Mouse (Mus musculus) brown adipose tissue, adult 24 weeks (tissue): ENCODE measurements around the gene Ush2a. TPM values are rescaled to one million over a fixed set of nuclear protein-coding genes. Genes with fewer than 3 reads are reported as not detected.

Experiments used
- H3K27ac ChIP-seq: fragments of 200-500 bp; replicated peaks from 2 replicates; pipeline ENCODE4 v1.5.1; 2012; ENCODE audit warnings: low read depth, mild to moderate bottlenecking, low read length
- H3K4me1 ChIP-seq: fragments of 200-500 bp; 2 replicates; pipeline ENCODE4 v1.6.1; 2012; ENCODE audit warnings: low read length, mixed read lengths; ENCODE audit not compliant: control insufficient read depth, insufficient read depth, insufficient read length
- H3K4me3 ChIP-seq: fragments of 200-500 bp; 2 replicates; pipeline ENCODE4 v1.5.1; 2012; ENCODE audit warnings: low read depth, mild to moderate bottlenecking, low read length, moderate library complexity; ENCODE audit not compliant: insufficient read depth
- polyA plus RNA-seq: library from polyadenylated mRNA; stranded (reverse); fragments of >200 nt; gene quantifications from 2 replicates; pipeline ENCODE4 v1.2.4, GENCODE M21; 2012; ENCODE audit not compliant: missing spikeins, insufficient read depth, insufficient read length

Ush2a gene
- polyA plus RNA-seq, 1 experiment: not detected

- H3K27ac ChIP-seq: no peak overlapping the region
- H3K4me3 ChIP-seq: no peak overlapping the region
- H3K4me1 ChIP-seq: no peaks in the 10 kb centered on the region
Measured at GRCm38 (mm10) chr1:188785056-188785455, 523.2 kb downstream of the Ush2a start.

GRCm38 (mm10) chr1:188805069-188805468 is 543.2 kb downstream of the Ush2a start:
- H3K4me3 ChIP-seq: no peak overlapping the region
- H3K27ac ChIP-seq: no peak overlapping the region
- H3K4me1 ChIP-seq: no peaks in the 10 kb centered on the region

DNA sequence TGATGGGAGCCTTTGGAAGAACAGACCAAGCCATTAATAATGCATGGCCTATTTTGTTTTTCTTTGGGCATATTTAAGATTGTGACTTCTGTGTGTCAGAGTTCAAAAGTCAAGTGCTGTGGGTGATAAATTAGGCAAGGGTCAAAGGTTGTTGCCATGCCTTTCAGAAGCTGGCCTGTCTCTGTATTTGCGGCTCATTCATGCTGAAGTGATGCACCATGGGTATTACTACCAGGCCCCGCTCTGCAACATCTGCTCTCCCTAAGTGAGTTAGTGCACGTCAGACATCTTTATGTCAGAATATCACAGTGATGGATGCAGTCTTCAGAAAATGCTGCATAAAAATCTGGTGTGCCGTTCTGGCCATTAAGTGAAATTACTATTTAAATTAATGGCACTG is 544.0 kb downstream of the Ush2a start:
- Histone ChIP-seq H3K27ac (no peak overlapping the region), H3K4me1 (no peaks in the 10 kb centered on the region)

GRCm38 (mm10) chr1:188810631-188811030 is 548.8 kb downstream of the Ush2a start:
- H3K4me3 ChIP-seq: no peak overlapping the region
- H3K4me1 ChIP-seq: no peaks in the 10 kb centered on the region
- H3K27ac ChIP-seq: no peak overlapping the region

More for the DNA sequence above, 544.0 kb downstream of the Ush2a start:
- no peak overlapping the region for H3K4me3 ChIP-seq

GRCm38 (mm10) chr1:188815072-188815471 is 553.2 kb downstream of the Ush2a start:
- Histone ChIP-seq H3K27ac (no peak overlapping the region), H3K4me3 (no peak overlapping the region), H3K4me1 (no peaks in the 10 kb centered on the region)

GRCm38 (mm10) chr1:188824195-188824594 is 562.4 kb downstream of the Ush2a start:
- Histone ChIP-seq H3K4me1 (no peaks in the 10 kb centered on the region), H3K27ac (no peak overlapping the region), H3K4me3 (no peak overlapping the region)

DNA sequence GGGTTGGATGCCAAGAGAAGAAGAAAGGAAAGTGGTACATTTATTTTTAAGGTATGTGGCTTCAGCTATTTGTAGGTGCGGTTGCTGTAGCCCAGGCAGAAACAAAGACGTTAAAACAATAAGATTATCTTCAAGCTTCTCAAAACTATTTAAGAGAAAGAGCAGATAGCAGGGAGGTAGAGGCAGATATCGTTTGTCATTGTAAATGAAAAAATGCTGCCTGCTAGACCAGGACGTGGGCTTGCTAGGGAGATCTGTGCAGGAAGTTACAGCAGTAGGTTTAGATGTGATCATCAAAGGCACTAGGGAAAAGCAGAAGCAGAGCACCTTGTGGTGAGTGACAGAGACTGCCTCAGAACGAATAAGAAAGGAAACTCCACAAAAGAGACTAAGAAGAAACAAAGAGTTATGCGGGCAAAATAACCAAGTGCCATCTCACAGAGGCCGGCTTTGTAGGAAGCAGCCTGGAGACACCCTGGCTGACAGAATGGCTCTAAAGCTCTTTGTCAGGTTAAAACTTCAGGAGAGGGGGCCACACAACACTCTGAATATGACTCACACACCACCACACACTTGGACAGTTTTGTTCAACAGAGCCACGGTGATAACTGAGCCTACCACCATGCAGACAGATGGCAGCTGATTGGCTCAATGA is 563.2 kb downstream of the Ush2a start:
- no peak overlapping the region for H3K4me3 ChIP-seq
- H3K27ac ChIP-seq: no peak overlapping the region
- H3K4me1 ChIP-seq: no peaks in the 10 kb centered on the region

DNA sequence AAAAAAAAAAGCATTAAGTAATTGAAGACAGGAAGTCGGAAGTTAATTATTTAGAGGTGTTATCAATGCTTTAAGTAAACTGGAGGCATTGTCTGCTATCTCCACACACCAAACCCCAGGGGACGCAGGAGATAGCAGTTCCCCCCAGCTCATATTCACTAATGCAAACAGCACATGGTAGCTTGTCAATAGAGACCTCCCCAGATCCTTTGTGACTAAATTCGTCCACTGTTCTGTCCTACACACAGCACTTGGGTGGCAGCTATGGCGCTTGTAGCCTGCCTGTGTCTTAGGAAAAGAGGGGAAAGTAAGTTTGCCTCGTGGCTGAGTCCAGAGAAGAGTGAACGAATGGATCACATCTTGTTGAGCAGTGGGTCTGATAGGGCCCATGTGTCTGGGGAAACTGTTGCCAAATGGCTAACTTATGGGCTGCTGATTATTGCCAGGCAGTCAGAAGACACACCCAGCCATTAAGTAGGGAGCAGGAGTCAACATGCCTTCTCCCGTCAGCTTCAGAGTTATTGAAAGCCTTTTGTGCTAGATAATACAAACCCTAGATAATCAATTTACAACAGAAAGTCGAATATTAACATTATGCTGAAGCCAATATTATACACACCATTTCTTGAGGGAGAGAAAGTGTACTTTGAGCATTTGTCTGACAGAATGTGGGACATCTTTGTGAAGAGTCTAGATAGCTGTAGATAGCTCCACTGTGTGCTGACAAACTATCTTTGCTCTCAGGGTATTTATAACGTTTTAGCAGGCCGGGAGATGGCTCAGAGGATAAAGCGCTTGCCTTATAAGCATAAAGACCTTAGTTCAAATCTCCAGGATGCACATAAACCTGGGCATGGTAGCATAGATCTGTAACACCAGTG is 568.9 kb downstream of the Ush2a start:
- Histone ChIP-seq H3K4me1 (no peaks in the 10 kb centered on the region), H3K4me3 (no peak overlapping the region), H3K27ac (no peak overlapping the region)

DNA sequence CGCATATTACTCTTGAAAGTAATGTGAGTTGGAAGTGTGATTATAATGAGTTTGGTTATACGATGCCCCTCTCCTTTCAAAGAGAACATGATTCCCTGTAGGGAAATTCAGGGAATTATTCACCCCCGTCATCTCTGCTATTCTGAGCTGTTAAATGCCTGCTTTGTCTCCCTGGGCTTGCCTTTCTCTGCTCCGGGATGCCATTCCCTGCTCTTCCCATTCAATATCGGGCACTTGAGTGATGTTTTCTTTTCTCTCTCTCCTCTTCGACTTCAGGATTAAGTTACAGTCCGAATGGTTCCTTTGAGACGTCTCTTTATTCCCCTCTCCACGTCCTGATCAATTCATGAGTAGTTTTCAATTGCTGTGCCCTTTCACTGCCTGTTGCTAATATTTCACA is 572.1 kb downstream of the Ush2a start:
- no peak overlapping the region for H3K4me3 ChIP-seq
- no peaks in the 10 kb centered on the region for H3K4me1 ChIP-seq
- H3K27ac ChIP-seq: no peak overlapping the region

- Histone ChIP-seq H3K4me3 (no peak overlapping the region), H3K4me1 (no peaks in the 10 kb centered on the region), H3K27ac (no peak overlapping the region)
Measured at GRCm38 (mm10) chr1:188834770-188835169, 572.9 kb downstream of the Ush2a start.

GRCm38 (mm10) chr1:188837613-188838295 is 575.9 kb downstream of the Ush2a start:
- H3K27ac ChIP-seq: no peak overlapping the region
- H3K4me1 ChIP-seq: no peaks in the 10 kb centered on the region
- H3K4me3 ChIP-seq: no peak overlapping the region

GRCm38 (mm10) chr1:188847242-188847641 is 585.4 kb downstream of the Ush2a start:
- Histone ChIP-seq H3K4me3 (no peak overlapping the region), H3K4me1 (no peaks in the 10 kb centered on the region), H3K27ac (no peak overlapping the region)

GRCm38 (mm10) chr1:188852776-188853175 is 591.0 kb downstream of the Ush2a start:
- no peak overlapping the region for H3K27ac ChIP-seq
- H3K4me3 ChIP-seq: no peak overlapping the region
- no peaks in the 10 kb centered on the region for H3K4me1 ChIP-seq

DNA sequence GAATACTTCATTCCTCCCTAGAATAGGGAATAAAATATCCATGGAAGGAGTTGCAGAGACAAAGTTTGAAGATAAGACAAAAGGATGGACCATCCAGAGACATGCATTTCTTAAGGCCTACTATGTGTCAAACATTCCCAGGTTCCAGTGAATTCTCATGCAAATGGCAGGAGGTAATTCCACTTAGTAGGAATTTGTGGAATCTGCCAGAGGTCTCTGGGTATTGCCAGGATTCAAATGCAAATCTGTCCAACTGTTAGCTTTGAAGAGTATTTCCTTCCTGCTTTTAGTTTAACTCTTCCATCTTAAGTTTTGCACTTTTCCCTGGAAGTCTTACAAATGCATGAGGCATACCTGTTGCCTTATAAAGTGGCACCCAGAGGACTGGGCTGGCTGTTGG is 592.4 kb downstream of the Ush2a start:
- H3K4me3 ChIP-seq: no peak overlapping the region
- no peaks in the 10 kb centered on the region for H3K4me1 ChIP-seq
- no peak overlapping the region for H3K27ac ChIP-seq

- Histone ChIP-seq H3K4me1 (no peaks in the 10 kb centered on the region), H3K27ac (no peak overlapping the region), H3K4me3 (no peak overlapping the region)
Measured at GRCm38 (mm10) chr1:188855034-188855433, 593.2 kb downstream of the Ush2a start.
